Mouse (Mus musculus) adrenal gland, adult 18-20 months (tissue): ENCODE data around the gene Mark3. TPM values are rescaled to one million over a fixed set of nuclear protein-coding genes. Genes with fewer than 3 reads are reported as not detected.

Experiments used
- DNase-seq, 2 experiments: peaks; one replicate each; pipeline ENCODE4 v3.0.0; 2021 to 2022; ENCODE audit warnings: low spot score in 2 of 2
- total RNA-seq, 2 experiments: library from RNA; stranded (reverse); gene quantifications; 1 replicate in 1 of 2; 2 replicates in 1 of 2; pipeline ENCODE4 v1.2.3; 2021

Mark3 gene
- total RNA-seq, 2 experiments from 2014 or later, result 75.0 to 88.1 TPM

DNA sequence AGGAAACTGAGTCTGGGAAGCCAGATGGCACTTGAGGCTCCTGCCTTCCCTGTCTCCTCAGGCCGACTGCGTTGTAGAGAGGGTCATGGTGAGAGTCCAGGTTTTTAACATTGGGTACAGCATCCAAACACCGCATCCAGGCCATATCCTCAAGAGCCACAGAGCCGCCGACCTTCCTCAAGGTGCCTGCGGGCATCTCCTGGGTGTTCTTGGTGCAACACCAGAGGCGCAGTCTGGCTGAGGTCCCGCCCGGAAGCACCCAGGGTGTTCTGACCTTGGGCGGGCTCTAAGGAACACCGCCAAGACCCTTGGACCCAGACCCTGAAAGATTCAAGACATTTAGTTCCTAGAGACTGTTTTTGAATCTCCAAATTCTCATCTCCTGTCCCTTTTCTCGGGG lies 98.3 kb downstream of the Mark3 start:
- no peak for DNase-seq

DNA sequence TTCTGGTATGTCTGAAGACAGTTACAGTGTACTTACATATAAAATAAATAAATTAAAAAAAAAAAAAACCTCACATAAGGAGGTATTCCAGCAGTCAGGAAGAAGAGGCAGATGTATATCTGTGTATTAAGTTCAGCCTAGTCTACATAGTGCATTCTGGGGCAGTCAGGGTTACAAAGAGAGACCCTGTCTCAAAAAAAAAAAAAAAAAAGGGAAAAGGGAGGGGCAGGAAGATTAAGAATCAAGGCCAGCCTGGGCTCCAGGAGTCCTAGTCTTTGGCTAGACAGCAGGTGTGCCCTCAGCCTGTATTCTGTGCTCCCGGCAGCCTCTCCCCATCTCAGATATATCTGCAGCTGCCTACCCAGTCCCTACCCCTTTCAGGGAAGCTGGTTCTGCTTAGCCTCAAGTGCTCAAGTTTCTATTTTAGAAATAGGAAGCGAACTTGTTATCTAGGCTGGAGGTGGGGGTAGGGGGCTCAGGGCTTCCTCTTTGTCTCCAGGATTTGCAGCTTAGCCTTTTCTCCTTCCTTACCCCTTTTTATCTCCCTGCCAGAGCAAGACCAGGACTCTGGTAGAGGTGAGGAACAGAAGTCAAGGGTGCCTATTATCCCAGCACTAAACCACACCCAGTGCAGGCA lies 100.6 kb downstream of the Mark3 start:
- no peak for DNase-seq

DNA sequence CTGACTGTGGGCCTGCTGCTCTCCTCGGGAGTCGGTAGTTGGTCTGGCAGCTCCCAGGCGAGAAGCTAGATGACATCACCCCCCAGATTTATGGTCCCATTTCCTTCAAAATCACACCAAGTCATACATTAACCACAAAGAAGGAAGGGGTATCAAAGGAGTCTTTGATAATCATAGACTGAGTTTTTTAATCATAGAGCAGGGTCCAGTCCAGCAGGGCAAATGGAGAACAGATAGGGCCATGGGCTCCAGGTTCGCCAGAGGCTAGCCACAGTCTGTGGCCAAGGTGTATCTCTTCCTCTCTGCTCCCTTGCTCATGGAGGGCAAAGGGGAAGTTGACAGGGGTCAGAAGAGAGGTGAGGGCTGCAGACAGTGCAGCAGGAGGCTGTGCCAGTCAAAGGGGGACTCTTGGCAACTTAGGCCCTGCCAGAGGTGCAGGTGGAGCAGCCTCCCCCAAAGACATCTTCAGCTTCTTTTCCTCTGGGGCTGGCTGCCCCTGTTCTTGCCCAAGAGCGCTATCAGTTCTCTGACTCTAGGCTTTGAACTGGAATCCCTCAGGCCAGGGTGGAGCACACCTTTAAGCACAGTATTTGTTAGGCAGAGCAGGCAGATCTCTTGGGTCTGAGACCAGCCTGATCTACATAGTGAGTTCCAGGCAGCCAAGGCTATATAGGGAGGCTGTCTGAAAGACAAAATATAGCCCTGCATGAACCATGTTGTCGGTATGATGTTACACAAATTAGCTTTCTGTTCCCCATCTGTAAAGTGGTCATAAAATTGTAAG lies 101.7 kb downstream of the Mark3 start:
- DNase-seq, result no peak

DNA sequence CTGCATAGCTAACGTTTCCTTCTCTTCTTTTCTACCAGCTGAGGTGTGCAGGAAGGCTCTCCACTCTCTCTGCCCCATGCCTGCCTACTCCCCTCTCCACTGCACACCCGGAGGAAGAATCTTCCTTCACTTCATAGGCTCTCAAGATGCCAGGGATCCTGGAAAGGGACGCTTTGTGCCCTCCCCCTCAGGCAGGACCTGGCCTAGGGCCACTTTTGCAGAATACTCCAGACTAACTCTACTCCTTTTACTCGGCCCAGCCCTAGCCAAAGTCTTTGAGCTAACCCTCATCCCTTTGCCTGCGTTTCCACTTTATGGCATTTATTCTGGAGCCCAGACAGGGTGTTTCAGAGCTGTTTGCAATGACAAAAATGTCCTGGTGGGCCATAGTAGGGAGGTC lies 103.1 kb downstream of the Mark3 start:
- no peak for DNase-seq

DNA sequence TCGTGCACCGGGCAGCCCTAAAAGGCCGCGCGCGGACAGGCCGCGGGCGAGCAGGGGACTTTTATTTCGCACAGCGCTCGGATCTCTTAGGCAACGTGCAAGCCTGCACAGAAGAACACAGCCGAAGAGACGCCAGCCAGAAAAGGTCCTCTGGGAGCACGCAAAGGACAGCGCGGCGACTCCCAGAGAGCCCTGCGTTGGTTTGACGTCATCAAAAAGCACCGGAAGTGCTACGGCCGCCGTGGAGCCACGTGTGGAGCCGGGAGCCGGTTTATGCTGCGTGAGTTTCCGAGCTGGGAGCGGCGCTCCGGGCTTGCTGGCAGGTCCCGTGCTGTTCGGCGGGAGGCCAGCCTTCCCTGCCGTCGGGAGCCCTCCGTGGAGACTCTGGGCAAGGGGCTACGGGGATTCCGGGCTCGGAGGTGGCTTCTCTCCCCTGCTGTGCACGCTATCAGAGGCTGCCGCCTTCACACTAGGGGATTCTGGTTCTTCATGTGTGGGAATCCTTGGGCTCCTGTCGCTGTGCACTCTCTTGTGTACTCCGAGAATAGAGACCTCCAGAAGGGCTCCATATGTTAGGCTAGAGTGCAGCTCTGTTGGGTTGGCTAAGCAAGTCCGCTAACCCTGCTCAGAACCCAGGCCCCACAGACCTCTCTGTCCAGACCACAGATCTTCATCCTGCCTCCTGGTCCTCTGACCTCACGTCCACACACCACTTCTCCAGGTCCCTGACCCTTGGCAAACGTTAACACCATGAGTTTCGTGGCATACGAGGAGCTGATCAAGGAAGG lies 103.8 kb downstream of the Mark3 start, which contains the start of gene Trmt61a:
TSS of gene Trmt61a (plus strand) at position 224 of the 788 bp plus-strand sequence.
- peak; percentile 83 to 85 for DNase-seq

DNA sequence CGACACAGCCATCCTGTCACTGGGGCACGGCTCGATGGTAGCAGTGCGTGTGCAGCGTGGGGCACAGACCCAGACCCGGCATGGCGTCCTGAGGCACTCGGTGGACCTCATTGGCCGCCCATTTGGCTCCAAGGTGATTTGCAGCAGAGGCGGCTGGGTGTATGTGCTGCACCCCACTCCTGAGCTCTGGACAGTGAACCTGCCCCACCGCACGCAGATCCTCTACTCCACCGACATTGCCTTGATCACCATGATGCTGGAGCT lies 104.3 kb downstream of the Mark3 start:
- no peak for DNase-seq

DNA sequence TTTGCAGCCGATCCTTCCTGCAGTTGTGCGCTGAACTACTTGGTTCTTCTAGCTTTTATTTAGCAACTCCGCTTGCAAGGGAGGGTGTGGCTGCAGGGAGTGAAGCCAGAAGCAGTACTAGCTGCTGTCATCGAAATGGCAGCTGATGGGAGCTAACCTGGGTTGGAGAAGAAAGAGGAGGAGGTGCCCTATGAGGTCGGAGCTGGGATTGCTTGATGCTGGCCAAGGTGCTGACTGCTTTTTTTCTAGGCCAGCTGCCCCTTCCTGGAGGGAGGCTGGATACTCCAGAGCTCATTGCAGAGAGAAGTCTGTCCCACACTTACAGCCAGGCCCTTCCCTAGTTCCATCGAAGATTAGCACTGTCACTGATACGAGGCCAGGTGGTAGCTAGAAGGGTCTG lies 104.7 kb downstream of the Mark3 start:
- DNase-seq, result no peak

DNA sequence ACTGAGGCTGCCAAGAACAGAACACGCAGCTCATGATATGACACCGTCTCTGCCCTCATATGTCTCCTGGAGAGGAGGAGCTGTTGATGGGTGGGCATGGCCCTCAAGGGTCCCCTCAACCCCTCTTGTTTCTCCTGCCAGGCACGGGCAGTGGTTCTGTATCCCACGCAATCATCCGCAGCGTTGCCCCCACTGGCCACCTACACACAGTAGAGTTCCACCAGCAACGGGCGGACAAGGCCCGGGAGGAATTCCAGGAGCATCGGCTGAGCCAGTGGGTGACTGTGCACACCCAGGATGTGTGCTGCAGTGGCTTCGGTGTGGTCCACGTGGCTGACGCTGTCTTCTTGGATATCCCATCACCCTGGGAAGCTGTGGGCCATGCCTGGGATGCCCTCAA lies 106.3 kb downstream of the Mark3 start:
- no peak for DNase-seq

DNA sequence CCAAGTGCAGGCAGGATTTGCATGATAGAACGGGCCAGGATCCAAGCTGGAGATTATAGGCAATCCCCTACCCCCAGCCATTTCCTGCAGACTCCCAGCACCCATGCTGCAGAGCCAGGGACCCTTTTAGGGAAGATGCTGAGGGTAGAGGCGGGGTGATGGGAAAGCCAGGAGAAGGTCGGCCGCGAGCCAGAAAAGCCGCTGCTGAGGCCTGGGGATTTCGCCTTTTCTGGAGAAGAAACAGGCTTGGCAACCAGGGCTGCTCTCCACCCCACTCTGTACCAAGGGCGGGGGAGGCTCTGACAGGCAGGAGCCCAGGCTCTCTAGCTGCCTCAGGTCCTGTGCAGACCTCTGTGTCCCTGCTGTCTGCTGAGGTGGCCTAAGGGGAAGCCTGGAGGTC lies 107.0 kb downstream of the Mark3 start:
- no peak for DNase-seq

DNA sequence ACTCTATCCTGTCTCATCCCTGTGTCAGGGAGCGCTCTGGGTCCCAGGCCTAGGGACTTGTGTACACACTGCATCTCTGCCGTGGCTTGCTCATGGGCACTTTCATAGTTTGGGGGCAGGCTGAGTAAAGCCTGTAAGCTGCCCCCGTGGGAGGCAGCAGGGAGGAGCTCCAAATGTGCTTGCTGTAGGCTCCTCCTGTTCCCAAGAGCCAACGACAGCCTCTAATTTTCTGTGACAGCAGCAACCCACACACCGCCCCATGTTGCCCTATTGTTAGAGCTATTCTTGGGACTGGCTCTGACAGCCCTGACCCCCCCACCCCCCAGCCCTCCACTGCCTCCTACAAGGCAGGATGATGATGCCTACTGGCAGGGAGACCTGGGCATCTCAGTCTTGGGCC lies 107.7 kb downstream of the Mark3 start:
- DNase-seq, result no peak

DNA sequence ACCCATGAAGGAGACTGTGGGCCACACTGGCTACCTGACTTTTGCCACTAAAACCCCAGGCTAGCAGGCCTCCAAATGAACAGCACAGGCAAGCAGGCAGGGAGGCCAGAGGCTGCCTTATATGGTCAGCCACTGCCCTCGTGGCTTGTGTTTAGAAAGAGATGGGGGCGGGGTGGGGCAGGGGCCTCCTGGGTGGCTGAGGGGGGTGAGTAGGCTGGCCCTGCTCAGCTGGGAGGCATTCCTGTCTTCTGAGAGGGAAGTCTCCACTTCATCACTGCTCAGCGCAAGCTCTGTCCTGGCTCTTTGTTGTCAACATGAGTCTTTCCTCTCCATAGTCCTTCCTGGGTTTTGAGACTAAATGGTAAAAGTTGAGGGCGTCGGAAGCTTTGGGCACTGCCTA lies 108.5 kb downstream of the Mark3 start:
- DNase-seq, result no peak

DNA sequence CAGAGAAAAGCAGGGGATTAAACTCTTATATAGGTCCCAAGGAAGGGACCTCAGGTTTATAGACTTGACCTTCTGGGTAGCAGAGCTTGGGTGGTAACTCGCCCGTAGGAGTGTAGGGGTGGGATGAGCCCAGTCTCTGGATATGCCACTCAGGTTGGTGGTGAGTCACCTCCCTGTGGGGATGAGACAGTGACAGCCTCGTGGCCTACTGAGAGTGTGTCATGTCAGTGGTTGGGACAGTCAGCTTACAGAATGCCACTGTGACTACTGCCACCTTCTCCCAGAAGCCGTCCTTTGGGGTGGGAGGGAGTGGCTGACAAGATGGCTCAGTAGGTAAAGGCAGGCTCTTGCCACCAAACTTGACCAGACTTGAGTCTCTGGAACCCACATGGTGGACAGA lies 112.1 kb downstream of the Mark3 start:
- DNase-seq, result no peak

DNA sequence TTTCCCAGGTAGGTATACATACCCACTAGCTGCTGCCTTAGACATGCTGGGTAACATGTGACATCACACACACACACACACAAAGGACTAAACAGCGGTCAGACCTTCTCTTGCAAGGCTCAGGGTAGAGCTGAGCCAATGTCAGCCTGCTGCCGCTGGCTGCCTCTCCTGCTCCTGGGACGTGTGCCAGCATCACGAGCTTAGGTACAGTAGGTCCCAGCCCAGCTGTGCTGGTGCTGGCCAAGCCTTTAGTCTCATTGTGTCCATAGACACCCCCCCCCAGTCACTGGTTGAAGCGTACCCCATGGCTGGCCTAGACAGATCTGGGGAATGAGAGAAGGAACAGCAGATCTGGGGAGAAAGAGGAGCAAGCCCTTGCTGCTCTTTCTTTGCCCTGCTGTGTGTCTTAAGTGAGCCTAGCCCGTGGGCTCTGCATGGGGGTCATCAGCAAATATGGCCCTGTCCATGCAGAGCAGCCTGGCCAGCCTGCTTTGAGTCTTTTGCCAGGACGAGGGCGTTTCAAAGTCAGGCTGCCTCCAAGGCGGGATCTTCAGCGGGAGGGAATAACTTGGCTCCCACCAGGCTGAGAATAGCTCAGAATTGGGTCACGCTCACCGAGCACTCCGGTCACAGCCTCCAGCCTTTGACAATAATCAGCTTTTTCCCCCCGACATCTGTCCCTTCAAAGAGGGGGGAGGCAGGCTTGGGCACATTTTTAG lies 113.2 kb downstream of the Mark3 start:
- DNase-seq, result peak; percentile 46 to 65

DNA sequence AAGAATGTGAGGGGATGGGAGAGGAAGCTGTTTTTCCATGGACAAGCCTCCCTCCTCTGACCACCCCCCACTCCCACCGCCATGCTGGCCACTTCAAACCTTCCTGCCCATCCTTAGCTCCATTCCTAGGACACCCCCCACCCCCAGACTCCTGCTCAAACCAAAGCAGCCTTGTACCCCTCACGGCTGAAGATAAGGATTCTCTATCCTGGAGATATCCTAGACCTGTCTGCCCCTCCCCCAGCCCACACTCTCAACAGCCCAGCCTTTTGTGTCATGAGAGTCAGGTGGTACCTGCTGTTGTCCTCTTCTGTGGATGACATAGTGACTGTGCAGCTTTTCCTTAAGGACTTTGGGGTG lies 113.7 kb downstream of the Mark3 start:
- DNase-seq, result no peak

DNA sequence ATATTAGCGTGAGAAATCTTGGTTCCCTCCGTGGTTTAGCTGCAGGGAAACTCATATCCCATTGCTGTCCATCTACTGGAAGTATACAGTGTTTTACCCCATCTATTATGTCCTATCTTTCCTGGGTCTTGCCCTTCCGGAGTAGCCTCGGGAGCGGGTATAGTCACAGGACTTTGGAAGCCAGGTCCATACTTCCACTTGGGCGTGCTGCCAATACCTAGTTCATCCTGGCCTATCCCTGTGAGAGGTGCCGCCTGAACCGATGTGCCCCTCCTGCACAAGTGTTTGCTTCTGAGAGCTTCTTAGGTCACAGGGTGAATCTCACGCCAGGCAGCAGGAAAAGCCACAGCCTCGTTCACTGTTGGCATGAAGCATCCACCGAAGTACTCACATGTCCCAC lies 115.1 kb downstream of the Mark3 start:
- DNase-seq, result no peak

DNA sequence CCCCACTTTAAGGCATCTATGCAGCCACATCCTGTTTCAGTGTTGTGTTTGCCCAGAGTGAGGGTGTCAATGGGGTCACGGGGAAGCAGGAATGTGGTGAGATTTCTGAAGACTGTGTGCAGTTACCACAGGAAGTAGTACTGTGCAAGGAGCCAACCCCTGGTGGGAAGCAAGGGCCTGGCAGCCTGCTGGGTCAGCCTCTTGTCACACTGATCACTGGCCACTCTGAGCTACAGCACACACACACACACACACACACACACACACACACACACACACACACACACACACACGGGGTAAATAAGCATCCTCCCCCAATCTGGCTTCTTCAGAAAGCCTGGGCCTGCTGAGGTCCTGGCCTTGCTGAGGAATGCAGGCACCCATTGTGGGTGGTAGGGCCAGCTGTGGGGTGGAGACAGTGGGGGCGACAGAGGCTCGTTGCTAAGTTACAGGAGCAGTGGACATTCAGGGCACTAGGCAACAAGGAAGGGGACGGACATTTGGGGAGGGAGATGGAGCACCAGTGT lies 117.1 kb downstream of the Mark3 start:
- no peak for DNase-seq

DNA sequence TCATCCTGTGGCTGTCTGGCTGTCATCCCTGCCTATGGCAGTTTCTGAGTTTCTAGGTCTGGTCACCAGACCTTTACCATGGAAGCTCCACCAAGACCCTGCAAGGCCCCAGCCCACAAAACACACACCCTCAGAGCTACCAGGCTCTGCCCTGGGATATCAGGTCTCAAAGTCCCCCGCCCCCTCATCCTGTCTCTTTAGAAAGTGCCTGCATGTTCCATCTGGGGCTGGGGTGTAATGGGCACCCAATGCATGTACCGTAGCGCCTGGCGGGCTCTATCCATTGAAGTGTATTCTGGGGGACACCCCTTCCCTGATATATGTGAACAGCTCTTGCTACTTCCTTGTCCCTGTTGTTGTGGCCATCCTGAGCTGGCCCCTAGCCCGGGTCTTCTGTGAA lies 118.6 kb downstream of the Mark3 start:
- no peak for DNase-seq

DNA sequence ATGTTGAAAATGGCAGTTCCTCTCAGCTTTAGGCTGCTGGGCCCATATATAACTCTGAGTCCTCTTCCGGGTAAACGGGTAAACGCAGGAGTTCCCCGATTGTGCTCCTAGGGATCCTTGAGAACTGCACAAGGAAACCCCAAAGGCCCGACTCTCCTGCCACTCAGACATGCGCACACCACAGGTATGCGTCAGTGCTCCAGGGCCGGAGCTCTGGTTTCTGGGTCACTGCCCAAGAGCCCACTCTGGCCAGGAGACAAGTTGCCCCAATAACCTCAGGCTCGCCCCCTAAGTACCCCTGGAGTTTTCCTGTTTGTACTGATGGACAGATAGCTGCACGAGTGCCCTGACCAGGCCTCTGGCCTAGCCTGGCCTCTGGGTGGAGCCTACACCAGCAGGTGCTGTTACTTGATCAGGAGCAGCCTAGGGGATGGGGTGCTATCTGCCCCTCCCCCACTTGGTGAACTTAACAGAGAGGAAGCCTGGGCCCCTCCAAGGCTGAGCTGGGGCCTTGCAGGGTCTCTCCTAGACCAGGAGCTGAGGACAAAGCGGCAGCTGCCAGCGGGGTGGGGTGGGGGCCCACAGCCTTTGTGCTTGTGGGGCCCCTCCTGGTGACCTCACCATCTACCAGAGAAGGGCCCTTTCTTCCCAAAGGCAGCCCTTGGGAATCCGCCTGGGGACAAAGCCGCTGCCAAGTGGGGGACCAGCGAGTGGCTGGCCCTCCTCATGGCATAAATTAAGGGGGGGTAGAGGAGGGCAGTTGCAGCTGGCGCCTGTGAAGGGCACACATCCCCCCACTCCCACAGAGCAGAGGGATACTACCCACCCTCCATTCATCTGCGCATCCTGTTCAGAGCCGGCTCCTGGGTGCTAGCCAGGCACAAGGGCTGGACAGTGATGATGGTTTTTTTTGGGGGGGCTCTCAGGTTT lies 119.3 kb downstream of the Mark3 start:
- DNase-seq, result no peak

DNA sequence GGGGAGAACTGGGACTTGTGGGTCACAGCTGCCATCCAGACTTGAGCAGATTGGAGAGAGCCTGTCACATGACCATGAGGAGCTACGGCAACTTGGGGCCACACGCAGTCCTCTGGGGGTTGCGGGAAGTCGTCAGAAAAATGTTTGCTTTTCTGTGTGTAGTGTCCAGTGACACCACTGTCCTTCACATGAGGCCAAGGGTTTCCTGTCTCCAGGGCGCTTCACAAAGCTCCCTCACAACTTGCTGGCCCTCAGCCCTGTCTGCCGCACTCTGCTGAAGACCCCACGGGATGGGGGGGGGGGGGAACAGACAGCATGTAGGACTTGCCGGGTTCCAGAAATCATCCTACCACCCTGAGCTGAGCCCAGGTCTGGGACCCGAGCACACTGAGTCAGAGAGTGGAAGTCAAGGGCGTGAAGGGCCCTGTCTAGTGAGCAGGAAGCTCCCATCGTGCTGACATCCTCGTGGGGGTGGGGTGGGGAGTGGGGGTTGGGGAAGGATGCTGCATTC lies 120.0 kb downstream of the Mark3 start:
- no peak for DNase-seq
